Mouse (Mus musculus): Measurements from ENCODE around the gene Sstr2. TPM values are rescaled to one million over a fixed set of nuclear protein-coding genes. Genes with fewer than 3 reads are reported as not detected.
A peak's percentile ranks its signal among the peaks of the same experiment; 100 is the strongest.

Sstr2 gene
- total RNA-seq, 4 experiments from 2014 or later = not detected

DNA sequence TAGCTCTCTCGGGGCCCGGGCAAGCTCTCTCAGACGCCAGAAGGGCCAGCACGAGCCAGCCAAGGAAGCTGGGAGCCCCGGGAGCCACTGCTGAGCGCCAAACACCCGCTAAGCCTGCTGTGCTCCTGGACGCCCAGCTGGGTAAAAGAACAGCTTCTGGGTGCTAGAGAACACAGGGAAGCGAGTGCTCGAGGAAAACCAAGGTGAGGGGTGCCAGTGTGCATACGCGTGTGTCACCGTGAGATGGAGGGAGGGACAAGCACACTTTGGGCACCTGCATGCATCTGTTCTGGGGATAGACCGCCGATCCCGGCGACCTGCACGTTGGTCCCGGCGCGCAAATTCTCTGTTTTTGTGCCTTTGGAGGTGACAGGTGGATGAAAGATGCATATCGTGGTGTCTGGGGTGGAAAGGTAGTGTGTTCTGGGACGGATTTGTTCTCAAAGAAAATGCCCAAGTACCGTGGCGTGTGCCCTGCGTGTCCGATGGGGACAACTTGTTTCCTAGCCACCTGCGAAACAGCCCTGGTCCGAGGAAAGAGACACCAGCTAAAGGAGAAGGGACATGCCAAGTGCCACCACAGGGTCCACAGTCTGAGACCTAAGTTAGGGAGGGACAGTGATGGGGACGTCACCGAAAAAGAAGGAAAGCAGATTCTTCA, 408 bp downstream of the Sstr2 start:
- DNase-seq (ENCODE audit: low spot score in 2 of 2) = no peak

DNA sequence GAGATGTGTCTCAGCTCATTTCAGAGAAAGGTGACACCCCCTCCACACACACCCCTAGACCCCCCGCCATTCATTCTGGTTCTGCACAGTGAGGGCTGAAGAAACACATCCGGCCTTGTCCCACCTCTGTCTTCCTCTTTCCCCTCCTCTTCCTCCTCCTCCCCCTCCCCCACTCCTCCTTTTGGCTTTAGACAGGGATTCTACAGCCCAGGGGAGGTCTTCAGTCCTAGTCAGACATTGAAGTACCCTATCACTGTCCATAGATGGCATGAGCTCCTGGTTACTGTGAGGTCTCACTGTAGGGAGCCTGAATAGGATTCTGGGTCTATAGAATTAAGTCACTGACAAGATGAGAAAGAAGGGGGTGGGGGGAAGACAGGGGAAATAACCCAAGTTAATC, 1.9 kb downstream of the Sstr2 start:
- no peak for DNase-seq (ENCODE audit: low spot score in 2 of 2)

DNA sequence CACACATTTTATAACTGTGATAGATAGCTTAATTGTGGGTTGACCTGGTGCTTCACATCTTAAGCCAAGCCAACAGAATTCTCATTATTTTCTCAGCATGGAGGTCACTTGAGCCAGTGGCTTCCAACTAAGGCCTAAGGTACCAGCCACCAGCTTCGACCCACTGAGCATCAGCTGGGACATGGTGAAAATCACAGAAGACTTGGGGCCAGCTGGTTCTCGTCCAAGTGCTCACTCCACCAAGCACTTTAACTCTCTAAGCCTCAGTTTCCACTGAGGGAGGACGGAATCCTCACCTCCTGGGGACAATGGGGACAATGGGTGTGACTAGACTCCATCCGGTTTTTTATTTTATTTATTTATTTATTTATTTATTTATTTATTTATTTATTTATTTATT, 2.9 kb downstream of the Sstr2 start:
- no peak for DNase-seq (ENCODE audit: low spot score in 2 of 2)

DNA sequence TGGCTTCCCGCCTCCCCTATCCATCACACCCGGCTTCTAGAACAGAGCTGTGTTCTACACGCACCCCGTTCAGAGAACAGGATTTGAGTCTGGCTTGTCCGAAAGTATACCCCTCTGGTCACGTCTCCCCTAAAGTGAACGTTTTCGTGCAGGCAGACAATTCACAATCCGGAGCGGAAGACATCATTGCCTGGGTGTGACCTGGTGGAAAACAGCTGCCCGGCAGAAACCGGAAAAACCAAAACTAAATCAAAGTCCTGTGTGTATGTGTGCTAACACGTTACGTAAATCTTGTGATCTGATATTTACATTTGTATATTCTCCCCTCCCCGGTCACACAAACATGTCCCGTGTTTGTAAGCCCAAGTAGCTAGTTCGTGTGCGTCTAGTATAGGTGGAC, 6.3 kb downstream of the Sstr2 start:
- DNase-seq (ENCODE audit: low spot score in 2 of 2) = no peak

DNA sequence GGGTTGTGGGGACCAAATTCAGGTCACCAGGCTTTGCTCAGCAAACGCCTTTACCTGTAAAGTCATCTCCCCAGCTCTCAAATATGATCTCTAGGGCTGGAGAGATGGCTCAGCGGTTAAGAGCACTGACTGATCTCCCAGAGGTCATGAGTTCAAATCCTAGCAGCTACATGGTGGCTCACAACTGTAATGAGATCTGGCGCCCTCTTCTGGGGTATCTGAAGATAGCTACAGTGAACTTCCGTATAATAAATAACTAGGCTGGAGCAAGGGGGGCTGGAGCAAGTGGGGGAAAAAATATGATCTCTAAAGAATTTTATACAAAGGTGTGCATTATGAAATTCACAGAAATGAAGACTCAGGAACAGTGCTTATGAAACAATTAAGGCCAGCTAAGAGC, 8.6 kb downstream of the Sstr2 start:
- DNase-seq (ENCODE audit: low spot score in 2 of 2) = no peak

DNA sequence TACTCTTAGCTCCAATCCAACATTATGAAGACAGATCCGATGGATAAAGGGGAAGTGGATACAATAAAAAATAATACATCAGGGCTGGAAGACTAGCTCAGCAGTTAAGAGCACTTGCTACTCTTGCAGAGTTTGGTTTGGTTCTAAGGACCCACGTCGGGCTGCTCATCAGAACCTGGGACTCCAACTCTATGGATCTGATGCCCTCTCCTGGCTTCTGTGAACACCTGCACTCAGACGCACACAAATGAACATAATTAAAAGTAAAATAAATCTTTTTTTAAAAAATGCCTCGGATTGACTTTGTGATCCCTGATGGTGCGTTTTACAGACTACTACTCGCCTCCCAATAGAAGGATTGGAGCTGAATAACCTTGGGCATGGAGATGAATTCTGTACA, 11.5 kb downstream of the Sstr2 start:
- DNase-seq (ENCODE audit: low spot score in 2 of 2) = no peak

DNA sequence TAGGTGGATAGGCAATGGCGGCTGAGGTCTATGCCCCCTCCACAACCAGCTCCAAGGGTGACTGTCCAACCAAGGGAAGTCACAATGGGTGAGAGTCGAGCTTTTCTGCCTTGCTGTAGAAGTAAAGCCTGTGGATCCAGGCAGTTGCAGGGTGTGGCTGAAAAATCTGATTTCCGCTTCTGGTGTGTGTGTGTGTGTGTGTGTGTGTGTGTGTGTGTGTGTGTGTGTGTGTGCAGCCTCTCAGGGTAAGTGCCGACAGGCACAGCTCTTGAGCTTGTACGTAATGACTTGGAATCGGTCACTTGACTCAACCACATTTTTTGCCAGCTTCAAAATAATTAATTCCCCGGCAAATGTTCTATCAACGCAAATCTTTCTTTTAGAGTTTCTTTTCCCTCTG, 12.2 kb downstream of the Sstr2 start:
- DNase-seq (ENCODE audit: low spot score in 2 of 2) = no peak

DNA sequence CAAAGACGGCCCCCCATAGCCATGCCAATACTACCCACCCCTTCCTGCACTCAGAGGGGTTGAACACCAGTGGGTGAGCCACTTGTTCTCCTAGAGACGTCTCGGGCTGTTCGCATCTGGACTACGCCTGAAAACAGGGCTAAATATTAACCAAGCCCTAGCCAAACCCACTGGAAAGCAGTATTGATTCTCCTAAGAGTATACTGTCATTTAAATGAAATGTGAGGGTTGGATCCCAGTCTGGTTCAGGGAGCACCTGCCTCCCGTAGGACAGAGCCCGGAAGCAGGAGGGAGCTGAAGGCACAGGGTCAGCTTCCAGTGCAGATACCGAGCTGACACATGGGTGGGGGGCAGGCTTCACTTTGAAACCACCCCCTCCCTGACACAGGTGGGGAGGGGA, 12.7 kb downstream of the Sstr2 start:
- DNase-seq (ENCODE audit: low spot score in 2 of 2) = no peak

DNA sequence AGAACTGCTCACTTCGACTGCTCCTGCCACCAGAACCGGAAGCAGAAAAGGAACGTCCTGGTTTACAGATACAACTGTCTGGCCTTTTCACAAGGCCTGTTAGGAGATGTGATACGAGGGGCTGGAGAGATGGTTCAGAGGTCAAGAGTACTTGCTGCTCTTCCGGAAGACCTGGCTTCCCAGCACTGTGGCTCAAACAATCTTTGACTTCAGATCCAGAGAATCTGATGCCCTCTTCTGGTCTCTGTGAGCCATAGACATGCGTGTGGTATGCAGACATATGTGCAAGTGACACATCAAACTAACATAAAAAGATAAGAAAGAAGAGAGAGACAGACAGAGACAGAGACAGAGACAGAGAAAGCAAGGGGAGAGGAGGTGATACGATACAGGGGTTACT, 13.2 kb downstream of the Sstr2 start:
- DNase-seq (ENCODE audit: low spot score in 2 of 2) = no peak

DNA sequence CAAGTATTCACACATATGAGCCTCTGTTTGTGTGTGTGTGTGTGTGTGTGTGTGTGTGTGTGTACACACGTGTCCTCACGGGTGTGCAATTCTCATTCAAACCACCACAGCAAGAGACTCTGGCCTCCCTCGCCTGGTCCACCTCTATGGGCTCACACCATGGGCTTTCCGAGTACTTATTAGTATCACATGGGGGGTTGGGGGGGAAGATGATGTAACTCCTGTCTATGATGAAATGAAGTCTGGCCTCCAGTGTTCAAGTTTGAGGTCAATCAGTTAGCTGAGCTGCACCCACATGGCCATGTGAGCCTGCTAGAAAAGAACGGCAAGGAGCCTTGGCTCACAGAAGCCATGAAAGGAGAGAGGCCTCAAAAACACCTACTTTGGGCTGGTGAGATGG, 14.3 kb downstream of the Sstr2 start:
- no peak for DNase-seq (ENCODE audit: low spot score in 2 of 2)

DNA sequence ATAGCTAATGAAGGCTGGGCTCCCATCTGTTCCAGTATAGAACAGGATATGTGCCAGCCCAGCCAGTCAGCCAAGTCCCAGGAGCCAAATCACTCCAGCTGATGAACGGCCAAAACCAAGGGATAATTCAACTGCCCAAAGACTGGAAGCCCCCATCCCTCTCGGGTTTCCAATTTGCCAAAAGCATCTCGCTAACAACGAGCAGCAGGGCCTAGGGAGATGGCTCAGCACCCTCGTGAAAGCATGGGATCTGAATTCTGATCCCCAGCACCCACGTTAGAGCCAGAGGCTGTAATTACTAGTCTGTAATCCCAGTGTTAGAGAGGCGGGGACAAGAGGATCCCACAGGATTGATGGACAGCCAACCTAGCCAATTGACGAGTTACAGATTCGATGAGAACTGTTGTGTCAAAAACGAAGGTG, 15.6 kb downstream of the Sstr2 start:
- DNase-seq (ENCODE audit: low spot score in 2 of 2) = no peak

DNA sequence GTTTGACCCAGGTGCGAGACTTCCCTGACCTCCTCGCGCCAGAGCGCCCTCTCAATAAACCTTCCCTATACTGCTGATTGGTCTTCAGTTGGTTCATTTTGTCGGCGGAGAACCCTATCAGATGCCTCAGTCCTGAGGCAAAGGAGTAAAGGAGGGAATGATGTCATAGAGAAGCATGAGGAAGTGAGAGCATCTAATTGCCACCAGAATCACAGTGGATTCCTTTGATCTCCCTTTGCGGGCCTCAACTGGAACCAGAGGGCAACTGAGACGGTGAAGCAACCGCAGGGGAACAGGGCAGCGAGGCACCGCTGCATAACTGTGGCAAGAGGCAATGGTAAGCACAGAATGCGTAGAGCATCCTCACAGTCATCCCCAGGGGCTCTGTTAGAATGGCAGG, 19.5 kb downstream of the Sstr2 start:
- DNase-seq (ENCODE audit: low spot score in 2 of 2) = no peak

DNA sequence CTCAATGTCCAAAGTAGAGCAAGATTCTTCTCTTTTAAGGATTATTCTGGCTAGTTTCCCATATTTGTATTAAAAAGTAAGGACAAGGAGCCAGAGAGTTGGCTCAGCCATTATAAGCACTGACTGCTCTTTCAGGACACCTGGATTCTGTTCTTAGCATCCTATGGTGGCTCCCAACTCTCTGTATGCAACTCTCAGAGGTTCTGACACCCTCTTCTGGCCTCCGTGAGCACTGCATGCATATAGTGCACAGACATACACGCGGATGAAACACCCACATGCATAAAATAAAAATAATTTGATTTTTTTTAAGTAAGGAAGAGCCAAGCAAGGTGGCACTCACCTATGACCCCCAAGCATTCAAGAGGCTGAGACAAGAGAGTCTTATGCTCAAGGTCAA, 26.0 kb downstream of the Sstr2 start:
- DNase-seq (ENCODE audit: low spot score in 2 of 2) = no peak

DNA sequence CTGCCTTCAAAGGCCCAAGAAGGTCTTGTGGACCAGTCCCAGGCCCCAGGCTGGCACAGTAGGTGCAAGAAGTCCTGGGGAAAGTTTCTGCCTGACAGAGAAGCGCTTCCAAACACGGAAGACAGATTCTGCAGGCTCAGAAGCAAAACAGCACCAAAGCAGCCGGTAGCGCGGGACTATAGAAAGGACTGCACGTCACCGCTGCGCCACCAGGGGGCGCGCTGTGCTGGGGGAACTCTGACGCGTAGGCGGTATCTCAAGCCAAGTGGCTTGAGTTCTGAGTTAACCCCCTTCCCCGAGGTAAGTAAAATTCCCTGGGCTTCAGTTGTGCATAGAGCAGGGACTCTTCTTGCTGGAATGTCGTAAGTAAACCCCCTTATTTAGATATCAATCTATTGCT, 29.0 kb downstream of the Sstr2 start:
- peak; percentile 55 to 68 for DNase-seq (ENCODE audit: low spot score in 2 of 2)

DNA sequence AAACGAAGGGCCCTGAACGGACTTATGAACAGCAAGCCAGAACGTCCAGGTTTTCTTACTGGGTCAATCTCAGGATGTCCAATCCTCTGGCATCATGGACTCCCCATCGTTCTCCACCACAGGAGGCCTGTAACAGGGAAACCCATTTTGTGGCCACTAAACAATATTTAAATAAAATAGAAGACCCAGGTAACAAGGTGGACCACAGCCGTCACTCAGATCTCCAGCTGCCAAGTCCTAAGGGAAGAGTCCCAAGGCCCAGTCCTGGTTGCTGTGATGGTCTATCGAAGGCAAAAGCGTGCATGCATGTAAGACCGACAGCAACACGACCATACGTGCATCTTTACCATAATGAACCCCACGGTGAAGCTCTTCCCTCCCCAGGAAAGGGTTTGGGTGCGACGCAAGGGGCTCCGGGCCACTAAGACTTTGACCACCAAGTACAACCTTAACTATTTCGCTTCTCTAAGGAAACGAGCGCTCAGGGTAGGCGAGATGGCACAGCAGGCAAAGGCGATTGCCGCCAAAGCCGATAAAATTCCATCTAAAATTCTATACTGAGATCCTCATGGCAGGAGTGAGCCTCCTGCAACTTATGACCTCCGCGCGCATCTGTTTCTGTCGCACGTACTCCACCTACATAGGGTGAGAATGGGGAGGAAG, 29.7 kb downstream of the Sstr2 start, which contains the start of gene Cog1:
Gene Cog1 (plus strand): TSS at position 480 of the 663 bp plus-strand sequence.
- no peak for DNase-seq (ENCODE audit: low spot score in 2 of 2)

DNA sequence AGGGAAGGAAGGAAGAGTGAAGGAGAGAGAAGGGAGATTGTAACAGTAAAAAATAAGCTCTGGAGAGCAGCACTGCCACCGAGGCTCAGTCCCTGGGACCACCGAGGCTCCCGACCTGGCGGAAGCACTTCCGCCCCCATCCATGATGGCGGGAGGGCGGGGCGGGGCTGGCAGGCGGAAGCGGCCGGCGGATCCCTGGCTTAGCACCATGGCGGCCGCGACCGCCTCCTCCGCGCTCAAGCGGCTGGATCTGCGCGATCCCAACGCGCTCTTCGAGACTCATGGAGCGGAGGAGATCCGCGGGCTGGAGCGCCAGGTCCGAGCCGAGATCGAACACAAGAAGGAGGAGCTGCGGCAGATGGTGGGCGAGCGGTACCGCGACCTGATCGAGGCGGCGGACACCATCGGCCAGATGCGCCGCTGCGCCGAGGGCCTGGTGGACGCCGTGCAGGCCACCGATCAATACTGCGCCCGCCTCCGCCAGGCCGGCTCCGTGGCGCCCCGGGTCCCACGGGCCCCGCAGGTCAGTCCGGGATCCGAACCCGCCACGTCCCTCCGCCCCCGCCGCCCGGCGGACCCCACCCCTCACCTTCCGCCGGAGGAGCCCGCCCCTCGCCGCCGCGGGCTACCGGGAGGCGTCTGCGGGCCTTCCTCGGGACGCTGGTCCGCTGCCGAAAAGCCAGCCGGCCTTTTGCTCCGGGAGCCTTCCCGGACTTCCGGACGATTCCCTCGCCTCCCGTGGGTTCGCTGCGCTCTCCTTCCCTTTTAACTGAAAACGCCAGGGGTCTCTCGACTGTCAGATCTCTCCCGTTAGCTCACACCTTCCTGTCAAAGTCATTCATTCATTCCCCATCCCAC, 30.4 kb downstream of the Sstr2 start, which contains the start of gene Slc39a11:
Gene Slc39a11 (minus strand): TSS at position 727 of the 858 bp plus-strand sequence.
- DNase-seq (ENCODE audit: low spot score in 2 of 2) = peak in 1 of 2 experiments; percentile 38

DNA sequence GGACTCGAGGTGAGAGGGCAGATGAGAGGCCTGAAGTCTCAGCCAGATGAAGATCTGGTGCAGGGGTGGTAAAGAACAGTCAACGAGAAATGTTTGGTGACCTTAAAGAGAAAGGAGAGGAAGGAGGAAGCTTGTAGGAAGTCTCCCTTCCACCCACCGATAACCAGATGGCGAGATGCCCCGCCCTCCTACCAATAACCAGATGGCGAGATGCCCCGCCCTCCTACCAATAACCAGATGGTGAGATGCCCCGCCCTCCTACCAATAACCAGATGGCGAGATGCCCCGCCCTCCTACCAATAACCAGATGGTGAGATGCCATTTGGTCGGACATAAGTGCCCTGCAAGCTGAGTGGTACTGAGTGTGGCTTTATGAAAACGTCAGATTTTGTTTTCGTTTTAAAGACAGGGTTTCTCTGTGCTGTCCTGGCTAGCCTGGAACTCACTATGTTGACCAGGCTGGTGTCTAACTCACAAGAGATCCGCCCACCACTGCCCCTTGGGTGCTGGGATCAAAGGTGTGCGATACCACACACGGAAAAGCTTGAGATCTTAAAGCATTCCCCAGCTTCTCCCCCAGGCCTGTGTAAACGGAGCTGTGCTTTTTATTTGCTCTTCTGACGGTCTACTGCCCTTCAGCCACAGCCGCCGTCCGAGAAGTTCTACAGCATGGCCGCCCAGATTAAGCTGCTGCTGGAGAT, 32.2 kb downstream of the Sstr2 start:
- DNase-seq (ENCODE audit: low spot score in 2 of 2) = no peak

DNA sequence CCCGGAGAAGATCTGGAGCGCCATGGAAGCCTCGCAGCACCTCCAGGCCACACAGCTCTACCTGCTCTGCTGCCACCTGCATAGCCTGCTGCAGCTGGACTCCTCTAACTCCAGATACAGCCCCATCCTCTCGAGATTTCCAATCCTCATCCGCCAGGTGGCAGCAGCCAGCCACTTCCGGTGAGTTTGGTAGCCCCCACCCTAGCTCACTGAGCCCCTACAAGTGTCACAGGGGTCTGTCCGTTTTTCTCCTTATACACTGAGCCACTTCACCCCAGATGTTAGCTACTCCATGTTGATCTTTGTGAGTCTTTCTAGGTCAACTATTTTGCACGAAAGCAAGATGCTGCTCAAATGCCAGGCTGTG, 32.7 kb downstream of the Sstr2 start:
- DNase-seq (ENCODE audit: low spot score in 2 of 2) = no peak

DNA sequence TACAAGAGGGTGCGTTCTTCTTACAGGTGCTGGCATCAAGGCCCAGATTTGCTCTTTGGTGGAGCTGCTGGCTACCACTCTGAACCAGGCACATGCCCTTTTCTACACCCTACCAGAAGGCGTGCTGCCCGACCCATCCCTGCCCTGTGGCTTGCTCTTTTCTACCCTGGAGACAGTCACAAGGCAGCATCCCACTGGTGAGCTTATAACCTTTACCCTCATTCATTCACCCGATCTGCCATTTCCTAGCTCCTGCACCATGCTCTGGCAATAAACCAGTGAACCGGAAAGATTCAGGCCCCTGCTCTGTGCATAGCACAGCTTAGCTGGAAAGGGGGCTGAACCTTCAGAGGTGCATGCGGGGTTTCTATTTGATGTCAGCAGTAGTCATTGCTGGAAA, 33.4 kb downstream of the Sstr2 start:
- DNase-seq (ENCODE audit: low spot score in 2 of 2) = no peak

DNA sequence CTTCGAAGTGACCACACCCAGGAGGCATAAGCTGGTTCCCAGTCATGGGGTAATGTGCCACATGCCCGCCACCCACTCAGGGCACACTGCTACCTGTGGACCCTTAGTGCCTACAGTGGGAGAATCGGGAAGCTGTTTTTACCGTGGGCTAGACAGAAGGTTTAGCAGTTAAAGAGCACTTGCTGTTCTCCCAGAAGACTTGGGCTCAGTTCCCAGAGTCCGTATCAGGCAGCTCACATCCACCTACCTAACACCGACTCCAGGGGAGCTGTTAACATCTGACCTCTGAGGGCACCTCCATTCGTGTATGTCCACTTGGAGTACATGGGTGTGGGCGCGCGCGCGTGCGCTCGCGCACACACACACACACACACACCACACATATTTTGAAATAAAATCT, 35.0 kb downstream of the Sstr2 start:
- no peak for DNase-seq (ENCODE audit: low spot score in 2 of 2)

DNA sequence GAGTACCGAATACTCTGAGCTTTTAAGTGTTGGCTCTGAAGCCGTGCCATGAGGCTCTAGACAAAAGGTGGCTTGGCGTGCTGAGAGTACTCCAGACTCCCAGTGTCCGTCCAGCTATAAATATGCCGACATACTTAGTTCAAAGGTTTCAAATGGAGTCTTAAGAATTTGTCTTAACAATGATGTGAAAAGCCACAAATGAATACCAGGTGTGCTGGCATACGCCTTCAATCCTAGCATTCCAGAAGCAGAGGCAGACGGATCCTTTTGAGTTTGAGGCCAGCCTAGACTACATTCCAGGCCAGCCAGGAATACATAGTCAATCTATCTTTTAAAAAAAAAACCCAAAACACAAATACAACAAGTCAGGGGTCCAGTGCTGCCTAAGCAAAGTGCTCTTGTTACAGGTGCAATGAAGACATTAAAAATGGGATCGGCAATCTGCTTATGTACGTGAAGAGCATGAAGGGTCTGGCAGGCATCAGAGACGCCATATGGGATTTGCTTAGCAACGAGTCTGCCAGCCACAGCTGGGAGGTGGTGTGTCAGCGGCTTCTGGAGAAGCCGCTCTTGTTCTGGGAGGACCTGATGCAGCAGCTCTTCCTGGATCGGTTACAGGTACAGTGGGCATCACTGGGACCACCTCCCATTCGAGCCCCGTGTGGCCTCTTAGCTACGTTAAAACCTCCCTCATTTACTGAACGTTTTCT, 35.6 kb downstream of the Sstr2 start:
- DNase-seq (ENCODE audit: low spot score in 2 of 2) = no peak

Measured in gastrocnemius, adult 8-10 months (tissue).